Mouse (Mus musculus): ENCODE data around the gene Cd63.

- no peak for TF ChIP-seq CTCF (IDR thresholded peaks at IDR 0.05; ENCODE audit: low read depth, low read length)
- TF ChIP-seq POLR2A (IDR thresholded peaks at IDR 0.05; ENCODE audit: insufficient read depth, low read length): no peak
- TF ChIP-seq EP300 (IDR thresholded peaks at IDR 0.05; ENCODE audit: insufficient read depth, low read depth, low read length): no peak
Observed at GRCm38 (mm10) chr10:128919966-128920365, 19.2 kb downstream of the Cd63 start.

Data from ES-Bruce4 (cell line).